Mouse (Mus musculus) hindbrain, embryonic 15.5 days (tissue): ENCODE measurements around the gene Pts. TPM values are rescaled to one million over a fixed set of nuclear protein-coding genes. Genes with fewer than 3 reads are reported as not detected.

ENCODE experiments used
- ATAC-seq: fragments of 200-750 bp; cut with Nextera tagmentation; 2 replicates; pipeline ENCODE4 v1.8.0; 2017; ENCODE audit warnings: low read depth, moderate number of reproducible peaks, moderate TSS enrichment; ENCODE audit not compliant: low FRiP score
- H3K27ac ChIP-seq: fragments of 300-500 bp; sonication (generic); replicated peaks from 2 replicates; pipeline ENCODE4 v1.5.1; 2015; ENCODE audit warnings: mild to moderate bottlenecking, inconsistent platforms
- H3K27me3 ChIP-seq: fragments of 300-500 bp; sonication (generic); 2 replicates; pipeline ENCODE4 v1.6.1; 2015; ENCODE audit warnings: control low read depth, inconsistent platforms
- H3K36me3 ChIP-seq: fragments of 300-500 bp; sonication (generic); 2 replicates; pipeline ENCODE4 v1.6.1; 2015; ENCODE audit warnings: control low read depth, inconsistent platforms
- H3K4me1 ChIP-seq: fragments of 300-500 bp; sonication (generic); replicated peaks from 2 replicates; pipeline ENCODE4 v1.6.1; 2015; ENCODE audit warnings: control low read depth, inconsistent platforms
- H3K4me2 ChIP-seq: fragments of 300-500 bp; sonication (generic); 2 replicates; pipeline ENCODE4 v1.6.1; 2015; ENCODE audit warnings: moderate library complexity, mild to moderate bottlenecking, inconsistent platforms
- H3K4me3 ChIP-seq: fragments of 300-500 bp; sonication (generic); 2 replicates; pipeline ENCODE4 v1.5.1; 2015; ENCODE audit warnings: mild to moderate bottlenecking, inconsistent platforms
- H3K9ac ChIP-seq: fragments of 300-500 bp; sonication (generic); 2 replicates; pipeline ENCODE4 v1.6.1; 2015; ENCODE audit warnings: inconsistent platforms
- H3K9me3 ChIP-seq: fragments of 300-500 bp; sonication (generic); 2 replicates; pipeline ENCODE4 v1.6.1; 2016; ENCODE audit warnings: control low read depth, inconsistent platforms
- WGBS: fragments of 180-500 bp; shearing (Covaris S2); methylation state at CpG from one replicate; pipeline ENCODE4 v1.1.7; 2015; 5-methylcytosine and 5-hydroxymethylcytosine counted together
- polyA plus RNA-seq: library from polyadenylated mRNA; unstranded; fragments of >200 nt; fragmentation: Nextera tagmentation; extraction: Ambion mirVana; gene quantifications from 2 replicates; pipeline ENCODE4 v1.2.1, GENCODE M21; 2015

Gene Pts
- polyA plus RNA-seq, 1 experiment from 2014 or later: 108 TPM

- ATAC-seq: no peak
- H3K9me3 ChIP-seq: no peaks in the 10 kb centered on the region
- no peaks in the 10 kb centered on the region for H3K27me3 ChIP-seq
- H3K36me3 ChIP-seq: no peaks in the 10 kb centered on the region
- H3K4me1 ChIP-seq: peaks cover 10% of the 10 kb centered on the region
- H3K9ac ChIP-seq: no peak overlapping the region
- H3K4me2 ChIP-seq: no peak overlapping the region
- 89% methylated on average over 5 of the region's 5 CpGs for WGBS
- H3K4me3 ChIP-seq: no peak overlapping the region
- no peak overlapping the region for H3K27ac ChIP-seq
Observed at GRCm38 (mm10) chr9:50552206-50552605, 23.7 kb upstream of the Pts start.

- no peak for ATAC-seq
- Histone ChIP-seq H3K9me3 (no peaks in the 10 kb centered on the region), H3K36me3 (no peaks in the 10 kb centered on the region), H3K9ac (no peak overlapping the region), H3K4me1 (no peaks in the 10 kb centered on the region), H3K4me3 (no peak overlapping the region), H3K27ac (no peak overlapping the region), H3K27me3 (no peaks in the 10 kb centered on the region), H3K4me2 (no peak overlapping the region)
- WGBS: 93% methylated on average over 4 of the region's 4 CpGs
Observed at GRCm38 (mm10) chr9:50548936-50549335, 20.4 kb upstream of the Pts start.

GRCm38 (mm10) chr9:50547859-50548478, 19.4 kb upstream of the Pts start:
- H3K9me3 ChIP-seq: no peaks in the 10 kb centered on the region
- no peak overlapping the region for H3K4me3 ChIP-seq
- H3K9ac ChIP-seq: no peak overlapping the region
- ATAC-seq: no peak
- no peaks in the 10 kb centered on the region for H3K4me1 ChIP-seq
- H3K36me3 ChIP-seq: no peaks in the 10 kb centered on the region
- H3K27me3 ChIP-seq: no peaks in the 10 kb centered on the region
- WGBS: 56% methylated on average over 5 of the region's 5 CpGs
- H3K4me2 ChIP-seq: no peak overlapping the region
- H3K27ac ChIP-seq: no peak overlapping the region

- H3K27ac ChIP-seq: no peak overlapping the region
- 83% methylated on average over 9 of the region's 9 CpGs for WGBS
- no peak for ATAC-seq
- no peak overlapping the region for H3K4me2 ChIP-seq
- H3K4me1 ChIP-seq: no peaks in the 10 kb centered on the region
- no peak overlapping the region for H3K9ac ChIP-seq
- H3K4me3 ChIP-seq: no peak overlapping the region
- H3K36me3 ChIP-seq: no peaks in the 10 kb centered on the region
- H3K27me3 ChIP-seq: no peaks in the 10 kb centered on the region
- H3K9me3 ChIP-seq: no peaks in the 10 kb centered on the region
Observed at GRCm38 (mm10) chr9:50542401-50542800, 13.9 kb upstream of the Pts start.

GRCm38 (mm10) chr9:50540170-50540569, 11.6 kb upstream of the Pts start:
- H3K9me3 ChIP-seq: no peaks in the 10 kb centered on the region
- 72% methylated on average over 7 of the region's 7 CpGs for WGBS
- H3K27me3 ChIP-seq: no peaks in the 10 kb centered on the region

GRCm38 (mm10) chr9:50537295-50537694, 8.8 kb upstream of the Pts start:
- WGBS: 83% methylated on average over 4 of the region's 4 CpGs
- Histone ChIP-seq H3K4me2 (no peak overlapping the region), H3K27me3 (no peaks in the 10 kb centered on the region), H3K9me3 (no peaks in the 10 kb centered on the region), H3K27ac (no peak overlapping the region), H3K9ac (no peak overlapping the region), H3K36me3 (no peaks in the 10 kb centered on the region), H3K4me3 (no peak overlapping the region), H3K4me1 (no peaks in the 10 kb centered on the region)
- no peak for ATAC-seq

More at GRCm38 (mm10) chr9:50540170-50540569, 11.6 kb upstream of the Pts start:
- Histone ChIP-seq H3K36me3 (no peaks in the 10 kb centered on the region), H3K4me3 (no peak overlapping the region), H3K9ac (no peak overlapping the region), H3K4me1 (no peaks in the 10 kb centered on the region), H3K4me2 (no peak overlapping the region), H3K27ac (no peak overlapping the region)
- ATAC-seq: no peak

- Histone ChIP-seq H3K27ac (no peak overlapping the region), H3K9me3 (no peaks in the 10 kb centered on the region), H3K27me3 (no peaks in the 10 kb centered on the region), H3K4me3 (no peak overlapping the region), H3K4me1 (no peaks in the 10 kb centered on the region), H3K36me3 (no peaks in the 10 kb centered on the region), H3K9ac (no peak overlapping the region), H3K4me2 (no peak overlapping the region)
- WGBS: 85% methylated on average over 7 of the region's 7 CpGs
- no peak for ATAC-seq
Observed at GRCm38 (mm10) chr9:50536603-50537135, 8.1 kb upstream of the Pts start.

GRCm38 (mm10) chr9:50535930-50536329, 7.4 kb upstream of the Pts start:
- no peak for ATAC-seq
- no peaks in the 10 kb centered on the region for H3K9me3 ChIP-seq

GRCm38 (mm10) chr9:50533791-50534190, 5.3 kb upstream of the Pts start:
- Histone ChIP-seq H3K27me3 (no peaks in the 10 kb centered on the region), H3K36me3 (no peaks in the 10 kb centered on the region), H3K27ac (no peak overlapping the region), H3K4me1 (no peaks in the 10 kb centered on the region), H3K9me3 (no peaks in the 10 kb centered on the region), H3K4me3 (no peak overlapping the region), H3K9ac (no peak overlapping the region), H3K4me2 (no peak overlapping the region)
- no peak for ATAC-seq
- 90% methylated on average over 3 of the region's 3 CpGs for WGBS

More at GRCm38 (mm10) chr9:50535930-50536329, 7.4 kb upstream of the Pts start:
- H3K4me1 ChIP-seq: no peaks in the 10 kb centered on the region
- no peak overlapping the region for H3K9ac ChIP-seq
- H3K27me3 ChIP-seq: no peaks in the 10 kb centered on the region
- 87% methylated on average over 5 of the region's 5 CpGs for WGBS
- H3K36me3 ChIP-seq: no peaks in the 10 kb centered on the region
- H3K27ac ChIP-seq: no peak overlapping the region
- no peak overlapping the region for H3K4me3 ChIP-seq
- no peak overlapping the region for H3K4me2 ChIP-seq

GRCm38 (mm10) chr9:50533328-50533727, 4.8 kb upstream of the Pts start:
- no peak overlapping the region for H3K9ac ChIP-seq
- WGBS: 88% methylated on average over 11 of the region's 11 CpGs

GRCm38 (mm10) chr9:50530890-50531289, 2.4 kb upstream of the Pts start:
- no peak overlapping the region for H3K27ac ChIP-seq
- no peak overlapping the region for H3K9ac ChIP-seq
- no peak for ATAC-seq
- 38% methylated on average over 2 of the region's 2 CpGs for WGBS
- no peak overlapping the region for H3K4me3 ChIP-seq
- H3K27me3 ChIP-seq: no peaks in the 10 kb centered on the region
- peaks cover 16% of the 10 kb centered on the region for H3K4me1 ChIP-seq
- H3K36me3 ChIP-seq: no peaks in the 10 kb centered on the region
- no peak overlapping the region for H3K4me2 ChIP-seq
- no peaks in the 10 kb centered on the region for H3K9me3 ChIP-seq

More at GRCm38 (mm10) chr9:50533328-50533727, 4.8 kb upstream of the Pts start:
- Histone ChIP-seq H3K4me1 (no peaks in the 10 kb centered on the region), H3K9me3 (no peaks in the 10 kb centered on the region), H3K4me3 (no peak overlapping the region), H3K27me3 (no peaks in the 10 kb centered on the region), H3K27ac (no peak overlapping the region), H3K4me2 (no peak overlapping the region), H3K36me3 (no peaks in the 10 kb centered on the region)
- no peak for ATAC-seq

- 0 out of 2 replicates have a peak, but pooled peaks have one; percentile 42 for ATAC-seq
- Histone ChIP-seq H3K9me3 (no peaks in the 10 kb centered on the region), H3K4me1 (peaks cover 16% of the 10 kb centered on the region), H3K27me3 (no peaks in the 10 kb centered on the region), H3K4me3 (peak overlapping the region; percentile 70), H3K36me3 (no peaks in the 10 kb centered on the region), H3K4me2 (peak overlapping the region; percentile 62), H3K9ac (peak overlapping the region; percentile 52), H3K27ac (0 out of 2 replicates have a peak overlapping the region, but pooled peaks have one; percentile 87)
- WGBS: 51% methylated on average over 7 of the region's 7 CpGs
Observed at GRCm38 (mm10) chr9:50527860-50528259, 664 bp downstream of the Pts start.

GRCm38 (mm10) chr9:50525585-50525984, 2.9 kb downstream of the Pts start:
- H3K27ac ChIP-seq: no peak overlapping the region
- no peak for ATAC-seq
- H3K4me1 ChIP-seq: peaks cover 16% of the 10 kb centered on the region
- H3K4me3 ChIP-seq: no peak overlapping the region
- H3K9me3 ChIP-seq: no peaks in the 10 kb centered on the region
- H3K36me3 ChIP-seq: no peaks in the 10 kb centered on the region
- 86% methylated on average over 5 of the region's 5 CpGs for WGBS
- H3K27me3 ChIP-seq: no peaks in the 10 kb centered on the region
- H3K9ac ChIP-seq: no peak overlapping the region
- H3K4me2 ChIP-seq: no peak overlapping the region
